Mouse (Mus musculus): ENCODE results near the gene Lpin3. TPM values are rescaled to one million over a fixed set of nuclear protein-coding genes. Genes with fewer than 3 reads are reported as not detected.

Gene Lpin3
- polyA plus RNA-seq, 1 experiment from 2014 or later, result 2.3 TPM

- ChIA-PET POLR2A (interaction anchor here (0.6 to 1.1 kb wide), 6 partner anchors 12 to 195 kb away, joined by 3 to 5 read pairs (median 4); partner anchors contain the start of gene Zhx3), CTCF (interaction anchor here (0.6 to 5.6 kb wide), 41 partner anchors 9 to 302 kb away, joined by 3 to 60 read pairs (median 5); partner anchors contain the start of gene Plcg1)
- in situ Hi-C loops (cut with MboI; ENCODE audit: low pct_unique_long_range_greater_than_20kb), result loop anchor here (5.0 kb wide), 2 partner anchors 168 to 283 kb away; no protein-coding TSS in a partner anchor
- ATAC-seq (no peak), DNase-seq (ENCODE audit: low read depth, low spot score) (no peak)
- H3K27me3 ChIP-seq, result no peaks in the 10 kb centered on the region
- peak; percentile 88 for TF ChIP-seq CTCF (IDR thresholded peaks at IDR 0.05)
Measured at GRCm38 (mm10) chr2:160884830-160885229, 4.4 kb downstream of the Lpin3 start.

DNA sequence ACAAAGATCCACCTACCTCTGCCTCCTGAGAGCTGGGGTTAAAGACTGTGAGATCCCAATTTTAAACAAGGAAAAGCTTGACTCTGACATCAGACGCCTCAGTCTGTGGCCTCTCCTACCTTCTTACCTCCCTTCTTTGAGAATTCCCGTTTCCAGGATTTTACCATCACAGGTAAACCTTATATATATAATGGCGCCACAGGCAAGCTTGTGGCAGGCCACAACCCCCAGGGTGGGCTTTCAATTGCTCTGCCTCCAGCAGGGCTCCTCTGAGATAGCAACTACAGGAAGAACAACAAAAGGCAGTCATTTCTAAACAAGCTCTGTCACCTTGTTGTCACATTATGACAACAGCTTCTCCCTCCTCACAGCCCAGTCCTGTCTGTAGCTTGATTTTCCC is 5.8 kb downstream of the Lpin3 start:
- no peak for TF ChIP-seq CTCF (IDR thresholded peaks at IDR 0.05)
- DNase-seq (ENCODE audit: low read depth, low spot score), result no peak
- POLR2A ChIA-PET, result no interaction called here
- CTCF ChIA-PET, result interaction anchor here (1.8 to 5.6 kb wide), 10 partner anchors 81 to 288 kb away, joined by 5 to 60 read pairs (median 11); partner anchors contain the start of gene Plcg1
- no peak for ATAC-seq
- H3K27me3 ChIP-seq, result no peaks in the 10 kb centered on the region
- in situ Hi-C loops (cut with MboI; ENCODE audit: low pct_unique_long_range_greater_than_20kb), result loop anchor here (5.0 kb wide), 1 partner anchor 169 kb away; no protein-coding TSS in a partner anchor

GRCm38 (mm10) chr2:160887284-160887683 is 6.8 kb downstream of the Lpin3 start:
- no peak for DNase-seq (ENCODE audit: low read depth, low spot score)
- H3K27me3 ChIP-seq, result no peaks in the 10 kb centered on the region
- CTCF ChIA-PET, result interaction anchor here (1.2 to 1.6 kb wide), 6 partner anchors 9 to 286 kb away, joined by 3 to 7 read pairs (median 4); no protein-coding TSS in a partner anchor
- POLR2A ChIA-PET, result no interaction called here
- in situ Hi-C loops (cut with MboI; ENCODE audit: low pct_unique_long_range_greater_than_20kb), result loop anchor here (5.0 kb wide), 1 partner anchor 170 kb away; no protein-coding TSS in a partner anchor
- TF ChIP-seq CTCF (IDR thresholded peaks at IDR 0.05), result peak; percentile 92
- ATAC-seq, result peak; percentile 88

DNA sequence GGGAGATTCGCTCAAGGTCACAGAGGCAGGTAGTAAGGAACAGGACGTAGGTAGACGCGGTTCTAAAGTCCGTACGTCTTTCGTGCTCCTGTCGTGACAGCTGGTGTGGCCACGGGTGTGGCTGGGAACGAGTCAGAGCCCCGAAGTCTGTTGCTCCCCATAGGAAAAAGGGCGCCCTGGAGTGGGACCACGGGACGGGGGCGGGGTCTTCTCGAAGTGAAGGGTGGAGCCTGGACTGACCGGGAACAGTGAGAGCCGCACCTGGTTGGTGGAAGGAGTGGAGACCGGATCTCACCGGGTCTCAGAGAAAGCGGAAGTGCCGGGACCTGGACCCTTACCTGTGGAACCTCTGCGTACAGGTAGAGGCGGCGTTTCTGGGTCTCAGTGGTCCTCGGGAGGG is 7.4 kb downstream of the Lpin3 start:
- POLR2A ChIA-PET, result no interaction called here
- no peak for DNase-seq (ENCODE audit: low read depth, low spot score)
- no peaks in the 10 kb centered on the region for H3K27me3 ChIP-seq
- ATAC-seq, result no peak
- CTCF ChIA-PET, result interaction anchor here (0.8 to 1.6 kb wide), 7 partner anchors 10 to 286 kb away, joined by 3 to 7 read pairs (median 4); no protein-coding TSS in a partner anchor
- in situ Hi-C loops (cut with MboI; ENCODE audit: low pct_unique_long_range_greater_than_20kb), result loop anchor here (5.0 kb wide), 1 partner anchor 171 kb away; no protein-coding TSS in a partner anchor
- no peak for TF ChIP-seq CTCF (IDR thresholded peaks at IDR 0.05)

DNA sequence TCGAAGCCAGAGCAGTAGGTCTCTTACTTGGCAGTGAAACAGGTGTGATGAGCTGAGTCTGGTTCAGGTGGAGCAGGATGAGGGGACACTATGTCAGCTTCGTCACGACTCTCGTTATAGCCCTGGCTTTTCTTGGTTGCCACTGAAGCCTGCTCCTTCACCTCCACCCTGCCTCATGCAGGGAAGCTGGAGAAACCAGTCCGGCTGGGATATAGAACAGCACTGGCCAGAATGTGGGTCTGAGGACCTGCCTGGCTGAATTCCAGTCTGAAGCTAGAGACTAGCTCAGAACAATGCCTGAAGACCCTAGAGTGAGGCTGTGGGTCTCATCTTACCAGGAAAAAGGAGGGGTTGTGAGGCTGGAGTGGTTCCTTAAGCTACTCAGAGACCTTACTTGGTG is 10.6 kb downstream of the Lpin3 start:
- no peak for TF ChIP-seq CTCF (IDR thresholded peaks at IDR 0.05)
- CTCF ChIA-PET, result interaction anchor here (1.6 kb wide), 1 partner anchor 190 kb away, joined by 3 read pairs; no protein-coding TSS in a partner anchor
- no peak for DNase-seq (ENCODE audit: low read depth, low spot score)

GRCm38 (mm10) chr2:160891697-160892096 is 11.2 kb downstream of the Lpin3 start:
- ChIA-PET CTCF (interaction anchor here (1.6 kb wide), 1 partner anchor 191 kb away, joined by 3 read pairs; no protein-coding TSS in a partner anchor), POLR2A (no interaction called here)
- TF ChIP-seq CTCF (IDR thresholded peaks at IDR 0.05), result no peak
- no peak for ATAC-seq
- in situ Hi-C loops (cut with MboI; ENCODE audit: low pct_unique_long_range_greater_than_20kb), result no loop called here
- no peak for DNase-seq (ENCODE audit: low read depth, low spot score)
- no peaks in the 10 kb centered on the region for H3K27me3 ChIP-seq

More for the DNA sequence above, 10.6 kb downstream of the Lpin3 start:
- ATAC-seq, result no peak
- in situ Hi-C loops (cut with MboI; ENCODE audit: low pct_unique_long_range_greater_than_20kb), result no loop called here
- POLR2A ChIA-PET, result interaction anchor here (0.6 kb wide), 1 partner anchor 627 kb away, joined by 3 read pairs; no protein-coding TSS in a partner anchor
- no peaks in the 10 kb centered on the region for H3K27me3 ChIP-seq

GRCm38 (mm10) chr2:160901656-160902412 is 21.4 kb downstream of the Lpin3 start:
- no peak for ATAC-seq
- CTCF ChIA-PET, result interaction anchor here (0.9 kb wide), 2 partner anchors 13 to 309 kb away, joined by 3 read pairs; no protein-coding TSS in a partner anchor
- no peak for DNase-seq (ENCODE audit: low read depth, low spot score)

DNA sequence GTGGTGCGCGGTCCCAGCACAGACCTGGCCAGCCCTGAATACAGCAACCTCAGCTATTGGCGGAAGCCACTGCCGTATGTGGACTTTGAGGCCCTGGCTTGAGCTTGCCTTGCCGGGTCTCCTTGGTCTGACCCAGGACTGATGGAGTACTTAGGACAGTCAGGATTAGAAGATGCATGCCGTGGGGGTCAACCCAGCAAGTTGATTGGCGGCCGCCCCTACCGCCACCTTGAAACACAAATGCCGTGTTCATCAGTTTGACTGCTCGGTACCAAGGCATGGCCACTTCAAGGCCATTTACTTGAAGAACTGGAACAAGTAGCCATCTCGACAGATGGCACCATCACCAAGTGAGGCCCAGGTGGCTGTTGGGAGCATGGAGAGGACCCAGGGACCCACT is 24.8 kb downstream of the Lpin3 start:
- in situ Hi-C loops (cut with MboI; ENCODE audit: low pct_unique_long_range_greater_than_20kb), result no loop called here
- TF ChIP-seq CTCF (IDR thresholded peaks at IDR 0.05), result no peak
- POLR2A ChIA-PET, result interaction anchor here (0.6 kb wide), 1 partner anchor 22 kb away, joined by 3 read pairs; no protein-coding TSS in a partner anchor
- CTCF ChIA-PET, result no interaction called here
- DNase-seq (ENCODE audit: low read depth, low spot score) (no peak), ATAC-seq (no peak)
- peaks cover 8% of the 10 kb centered on the region for H3K27me3 ChIP-seq

More at GRCm38 (mm10) chr2:160901656-160902412, 21.4 kb downstream of the Lpin3 start:
- in situ Hi-C loops (cut with MboI; ENCODE audit: low pct_unique_long_range_greater_than_20kb), result no loop called here
- H3K27me3 ChIP-seq, result no peaks in the 10 kb centered on the region
- no peak for TF ChIP-seq CTCF (IDR thresholded peaks at IDR 0.05)
- POLR2A ChIA-PET, result interaction anchor here (0.6 kb wide), 1 partner anchor 31 kb away, joined by 5 read pairs; no protein-coding TSS in a partner anchor

DNA sequence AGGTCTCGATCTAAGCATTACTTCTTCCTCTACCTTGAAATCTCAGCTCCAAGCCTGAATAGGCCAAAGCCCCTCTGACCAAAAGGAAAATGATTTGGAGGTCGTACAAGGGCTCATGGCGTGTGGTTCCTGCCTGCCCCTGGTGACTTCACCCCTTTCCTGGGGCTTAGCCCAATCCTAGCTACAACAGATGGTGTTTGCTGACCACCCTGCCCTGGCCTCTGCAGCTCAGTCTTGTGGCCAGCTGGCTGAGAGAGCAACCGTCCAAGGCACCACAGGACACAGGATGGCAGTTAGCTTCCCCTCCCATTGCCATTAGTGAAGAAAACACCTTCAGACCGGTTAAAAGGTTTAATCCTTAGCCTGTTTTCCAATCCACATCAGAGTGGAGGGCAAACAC is 25.6 kb downstream of the Lpin3 start:
- peaks cover 16% of the 10 kb centered on the region for H3K27me3 ChIP-seq
- ChIA-PET CTCF (no interaction called here), POLR2A (no interaction called here)
- in situ Hi-C loops (cut with MboI; ENCODE audit: low pct_unique_long_range_greater_than_20kb), result no loop called here
- no peak for ATAC-seq
- no peak for DNase-seq (ENCODE audit: low read depth, low spot score)
- TF ChIP-seq CTCF (IDR thresholded peaks at IDR 0.05), result no peak

GRCm38 (mm10) chr2:160908607-160909006 is 28.1 kb downstream of the Lpin3 start:
- H3K27me3 ChIP-seq, result peaks cover 34% of the 10 kb centered on the region
- CTCF ChIA-PET, result no interaction called here
- POLR2A ChIA-PET, result no interaction called here
- in situ Hi-C loops (cut with MboI; ENCODE audit: low pct_unique_long_range_greater_than_20kb), result no loop called here
- ATAC-seq (no peak), DNase-seq (ENCODE audit: low read depth, low spot score) (no peak)
- no peak for TF ChIP-seq CTCF (IDR thresholded peaks at IDR 0.05)
